Mouse (Mus musculus) B cell, adult 62 days (primary cell): ENCODE data around the gene Hoxc4. TPM values are rescaled to one million over a fixed set of nuclear protein-coding genes. Genes with fewer than 3 reads are reported as not detected.

Experiments used
- total RNA-seq: library from RNA; stranded (reverse); gene quantifications from 4 replicates; pipeline ENCODE4 v1.2.4, GENCODE M21; 2023

The Hoxc4 gene
- total RNA-seq, result not detected in 4 replicates

GRCm38 (mm10) chr15:103018636-103019035 lies at the start of gene Hoxc4:
Hoxc4 (plus strand) TSS chr15:103018934.

GRCm38 (mm10) chr15:102976171-102976570 lies 42.6 kb upstream of the Hoxc4 start, which contains the start of gene Hoxc9:
Hoxc9 (plus strand) TSS chr15:102976439.

GRCm38 (mm10) chr15:102990461-102991397 lies 28.0 kb upstream of the Hoxc4 start, which contains the start of gene Hoxc8:
Hoxc8 (plus strand) TSS chr15:102990607.

GRCm38 (mm10) chr15:102997939-102998355 lies 20.8 kb upstream of the Hoxc4 start, which contains the start of gene Hoxc6:
Hoxc6 (plus strand) TSS chr15:102998257.

Other genes with a start within 250 kb of the Hoxc4 start
- not detected in 4 replicates for gene Hoxc13, start 97.8 kb upstream of the Hoxc4 start, total RNA-seq
- not detected in 4 replicates for gene Hoxc12, start 82.2 kb upstream of the Hoxc4 start, total RNA-seq
- not detected in 4 replicates for gene Hoxc11, start 64.5 kb upstream of the Hoxc4 start, total RNA-seq
- not detected in 4 replicates for gene Hoxc10, start 52.1 kb upstream of the Hoxc4 start, total RNA-seq
- not detected in 4 replicates for gene Hoxc5, start 51.5 kb upstream of the Hoxc4 start, total RNA-seq
- not detected in 4 replicates for gene Hoxc9, start 42.5 kb upstream of the Hoxc4 start, total RNA-seq
- gene Hoxc8, start 28.3 kb upstream of the Hoxc4 start, total RNA-seq, result not detected in 4 replicates
- not detected in 4 replicates for gene Hoxc6, start 20.7 kb upstream of the Hoxc4 start, total RNA-seq
- gene Smug1, start 148.2 kb downstream of the Hoxc4 start, total RNA-seq, result 4.7 to 8.7 TPM (median 7.1 TPM) in 4 replicates
- gene Cbx5, start 220.9 kb downstream of the Hoxc4 start, total RNA-seq, result 32.2 to 34.6 TPM (median 33.5 TPM) in 4 replicates
- gene Hnrnpa1, start 221.5 kb downstream of the Hoxc4 start, total RNA-seq, result 575 to 644 TPM (median 612 TPM) in 4 replicates
- 0.49 to 1.3 TPM in 2 of 4 replicates, not detected in the others for gene Nfe2, start 239.5 kb downstream of the Hoxc4 start, total RNA-seq